19 mouse cellular contexts compared by ENCODE assay signal in genomic region chr11:42845795-42846194, GRCm38 (mm10).
DNase-seq lines count a peak whose midpoint lies in the region; ATAC-seq and TF ChIP-seq lines count a peak whose summit lies in the region.
"Had no signal": no experiment of that assay in that cellular context is flagged by ENCODE, and none has a peak within 500 bp of the region (broad histone marks: within the 10 kb centered on the region; RNA-seq: fewer than 3 reads in every experiment).

No protein-coding gene starts in this region.

- no peak overlapping the region for H3K4me2 ChIP-seq in hindbrain, postnatal 0 days (ENCODE audit: low read depth, low read length)
- H3K4me2 ChIP-seq in hindbrain, embryonic 14.5 days (replicated peaks): no peak overlapping the region
- H3K4me2 ChIP-seq: embryonic facial prominence, embryonic 13.5 days; forebrain, embryonic 13.5 days; heart, embryonic 12.5 days; hindbrain, embryonic 15.5 days had no signal

- no peaks in the 10 kb centered on the region for H3K36me3 ChIP-seq in hindbrain, postnatal 0 days (ENCODE audit: insufficient read depth, low read length)
- no peaks in the 10 kb centered on the region for H3K36me3 ChIP-seq in hindbrain, embryonic 14.5 days (replicated peaks; ENCODE audit: control insufficient read depth, insufficient read depth)
- H3K36me3 ChIP-seq: embryonic facial prominence, embryonic 13.5 days; heart, embryonic 12.5 days; hindbrain, embryonic 10.5 days; hindbrain, embryonic 15.5 days had no signal

- peak; percentile 8 for DNase-seq in hindbrain, postnatal 0 days (ENCODE audit: low spot score)
- DNase-seq in hindbrain, embryonic 14.5 days (ENCODE audit: low spot score): no peak
- DNase-seq in cerebellum, adult 11 months: peak; percentile 44
- peak; percentile 42 for DNase-seq in cerebellum, adult 8-10 months
- peak; percentile 22 to 66 for DNase-seq in cerebellum, postnatal 14 days
- DNase-seq in right cerebral cortex, postnatal 10 days (ENCODE audit: low spot score in 2 of 2): no peak
- no peak for DNase-seq in heart, adult 9 months (ENCODE audit: low spot score in 2 of 2)
- no peak for DNase-seq in lung, postnatal 4 days
- DNase-seq: adrenal gland, postnatal 10 days; forebrain, postnatal 0 days; heart, adult 2 months; kidney, adult 11 months; kidney, adult 9 months had no signal

- 83% methylated on average over 1 of the region's 1 CpGs for WGBS in hindbrain, postnatal 0 days
- 82% methylated on average over 1 of the region's 1 CpGs for WGBS in hindbrain, embryonic 14.5 days

- no peak overlapping the region for H3K9ac ChIP-seq in hindbrain, postnatal 0 days (replicated peaks; ENCODE audit: low read length)
- H3K9ac ChIP-seq in hindbrain, embryonic 14.5 days: no peak overlapping the region
- H3K9ac ChIP-seq: embryonic facial prominence, embryonic 13.5 days; forebrain, embryonic 13.5 days; forebrain, postnatal 0 days; heart, embryonic 12.5 days; hindbrain, embryonic 15.5 days had no signal

- TF ChIP-seq CTCF in hindbrain, postnatal 0 days (IDR thresholded peaks at IDR 0.05; ENCODE audit: low read depth): no peak

- no peaks in the 10 kb centered on the region for H3K27me3 ChIP-seq in hindbrain, postnatal 0 days (ENCODE audit: insufficient read depth, low read length)
- H3K27me3 ChIP-seq in hindbrain, embryonic 14.5 days (ENCODE audit: control insufficient read depth, insufficient read depth, low read length): no peaks in the 10 kb centered on the region
- H3K27me3 ChIP-seq: embryonic facial prominence, embryonic 13.5 days; forebrain, embryonic 13.5 days; heart, embryonic 12.5 days; hindbrain, embryonic 15.5 days had no signal

- H3K9me3 ChIP-seq in hindbrain, postnatal 0 days (ENCODE audit: low read length): no peaks in the 10 kb centered on the region
- no peaks in the 10 kb centered on the region for H3K9me3 ChIP-seq in hindbrain, embryonic 14.5 days (ENCODE audit: control insufficient read depth, low read length)
- H3K9me3 ChIP-seq: forebrain, embryonic 13.5 days; heart, embryonic 12.5 days; hindbrain, embryonic 10.5 days; hindbrain, embryonic 15.5 days had no signal

- no peak overlapping the region for H3K27ac ChIP-seq in hindbrain, postnatal 0 days
- H3K27ac ChIP-seq in hindbrain, embryonic 14.5 days: no peak overlapping the region
- H3K27ac ChIP-seq: embryonic facial prominence, embryonic 13.5 days; forebrain, embryonic 13.5 days; heart, adult 2 months; hindbrain, embryonic 10.5 days; hindbrain, embryonic 15.5 days had no signal

- H3K4me3 ChIP-seq in hindbrain, postnatal 0 days (ENCODE audit: low read length): no peak overlapping the region
- no peak overlapping the region for H3K4me3 ChIP-seq in hindbrain, embryonic 14.5 days (replicated peaks; ENCODE audit: low read length)
- H3K4me3 ChIP-seq: embryonic facial prominence, embryonic 13.5 days; forebrain, embryonic 13.5 days; heart, adult 2 months; heart, embryonic 12.5 days; hindbrain, embryonic 10.5 days; hindbrain, embryonic 15.5 days had no signal

- no peaks in the 10 kb centered on the region for H3K4me1 ChIP-seq in hindbrain, postnatal 0 days (ENCODE audit: insufficient read depth, low read length)
- H3K4me1 ChIP-seq in hindbrain, embryonic 14.5 days (replicated peaks; ENCODE audit: control insufficient read depth, insufficient read depth, low read length): no peaks in the 10 kb centered on the region
- H3K4me1 ChIP-seq: embryonic facial prominence, embryonic 13.5 days; forebrain, embryonic 13.5 days; heart, embryonic 12.5 days; hindbrain, embryonic 10.5 days; hindbrain, embryonic 15.5 days had no signal

- ATAC-seq in hindbrain, postnatal 0 days: no peak
- ATAC-seq in hindbrain, embryonic 14.5 days (ENCODE audit: low FRiP score): no peak
- ATAC-seq: forebrain, embryonic 13.5 days; forebrain, postnatal 0 days; inflammation-experienced regulatory T-cells, adult 6 months had no signal

Comparison
In these comparisons a context has a peak if more than half of its experiments do, and no peak if none do; other contexts are left out.
1. DNase-seq: peak in hindbrain, postnatal 0 days (single experiment), cerebellum, adult 11 months (single experiment), cerebellum, adult 8-10 months (single experiment) and cerebellum, postnatal 14 days (2 of 2); none in hindbrain, embryonic 14.5 days (single experiment), right cerebral cortex, postnatal 10 days (0 of 2), heart, adult 9 months (0 of 2) and lung, postnatal 4 days (0 of 2).